Mouse (Mus musculus): ENCODE data around the gene Ms4a4d.
A peak's percentile ranks its signal among the peaks of the same experiment; 100 is the strongest.
"Not testable (repeated sequence)": the region's sequence is repeated elsewhere in the genome, so short reads cannot be mapped to it uniquely, and the experiment has no call there.

Gene Ms4a4d

DNA sequence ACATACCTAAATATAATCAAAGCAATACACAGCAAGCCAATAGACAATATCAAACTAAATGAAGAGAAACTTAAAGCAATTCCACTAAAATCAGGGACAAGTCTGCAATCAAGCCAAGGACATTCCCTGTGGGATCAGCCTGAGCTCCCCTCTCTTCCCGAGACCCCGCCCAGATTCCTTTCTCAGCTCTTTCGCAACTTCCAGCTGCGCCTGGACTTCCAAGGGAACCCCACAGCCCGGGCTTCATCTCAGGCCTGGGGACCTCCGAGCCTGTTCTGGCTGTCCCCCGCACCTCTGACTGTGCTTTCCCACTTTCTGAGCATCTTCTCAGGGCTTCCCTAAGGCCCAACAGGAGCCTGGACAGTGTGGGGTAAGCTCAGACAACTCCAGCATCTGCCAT lies at the start of gene Ms4a4d:
Gene Ms4a4d (plus strand): TSS at position 209 of the 400 bp plus-strand sequence.
- DNase-seq (ENCODE audit: low read depth) = no peak

DNA sequence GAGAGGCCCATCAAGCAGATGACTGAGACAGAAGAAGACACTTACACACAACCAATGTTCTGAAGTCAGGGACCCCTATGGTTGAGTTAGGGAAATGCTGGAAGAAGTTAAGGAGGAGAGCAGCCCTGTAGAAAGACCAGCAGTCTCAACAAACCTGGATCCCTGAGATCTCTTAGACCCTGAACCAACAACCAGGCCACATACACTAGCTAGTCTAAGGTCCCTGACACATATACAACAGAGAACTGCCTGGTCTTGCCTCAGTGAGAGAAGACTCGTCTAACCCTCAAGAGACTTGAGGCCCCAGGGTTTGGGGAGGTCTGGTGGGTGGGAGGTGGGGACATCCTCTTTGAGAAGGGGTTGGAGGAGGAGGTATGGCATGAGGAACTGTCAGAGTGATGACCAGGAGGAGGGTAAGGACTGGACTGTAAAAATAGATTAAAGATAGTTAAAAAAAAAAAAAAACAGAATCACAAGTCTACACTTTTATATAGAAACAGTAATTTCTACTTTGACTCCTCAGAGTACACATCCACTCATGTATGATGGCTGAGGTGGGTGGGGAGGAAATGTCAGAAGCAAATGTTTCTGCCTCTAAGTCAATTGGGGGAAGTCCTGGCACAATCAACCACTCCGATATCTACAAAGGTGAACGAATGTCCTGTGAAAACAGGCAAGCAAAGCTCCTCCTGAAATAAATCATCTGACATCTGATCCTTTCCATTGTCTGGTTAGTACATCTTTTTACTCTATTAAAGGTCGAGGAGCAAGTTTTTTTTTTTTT lies 45.0 kb upstream of the Ms4a4d start:
- DNase-seq (ENCODE audit: low read depth) = peak; percentile 87

DNA sequence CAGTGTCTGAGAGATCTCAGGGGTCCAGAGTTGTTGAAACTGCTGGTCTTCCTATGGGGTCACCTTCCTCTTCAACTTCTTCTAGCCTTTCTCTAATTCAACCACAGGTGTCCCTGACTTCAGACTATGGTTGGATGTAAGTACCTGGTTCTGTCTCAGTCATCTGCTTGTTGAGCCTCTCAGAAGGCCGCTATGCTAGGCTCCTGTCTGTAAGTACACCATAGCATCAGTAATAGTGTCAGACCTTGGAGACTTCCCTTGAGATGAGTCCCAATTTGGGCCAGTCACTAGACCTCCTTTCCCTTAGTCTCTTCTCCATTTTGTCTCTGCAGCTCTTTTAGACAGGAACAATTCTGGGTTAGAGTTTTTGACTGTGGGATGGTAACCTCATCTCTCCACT lies 43.9 kb upstream of the Ms4a4d start:
- DNase-seq (ENCODE audit: low read depth) = no peak

DNA sequence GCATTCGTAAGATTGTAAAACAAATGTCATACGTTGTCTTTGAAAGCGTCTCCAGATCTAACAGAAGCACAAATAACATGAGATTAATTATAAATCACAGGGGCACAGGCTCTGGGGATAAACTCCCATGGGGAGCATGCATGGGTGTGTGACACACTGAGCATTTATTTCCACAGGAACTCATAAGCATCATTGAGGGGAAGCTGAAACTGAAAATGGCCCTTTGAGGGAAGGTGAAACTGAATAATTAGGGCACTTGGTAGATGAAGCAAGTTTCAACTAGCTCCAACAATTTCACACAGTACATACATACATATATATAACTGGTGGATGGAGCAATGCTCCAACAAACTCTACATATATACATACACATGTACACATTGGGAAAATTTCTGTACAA lies 42.1 kb upstream of the Ms4a4d start:
- DNase-seq (ENCODE audit: low read depth) = peak; percentile 90

DNA sequence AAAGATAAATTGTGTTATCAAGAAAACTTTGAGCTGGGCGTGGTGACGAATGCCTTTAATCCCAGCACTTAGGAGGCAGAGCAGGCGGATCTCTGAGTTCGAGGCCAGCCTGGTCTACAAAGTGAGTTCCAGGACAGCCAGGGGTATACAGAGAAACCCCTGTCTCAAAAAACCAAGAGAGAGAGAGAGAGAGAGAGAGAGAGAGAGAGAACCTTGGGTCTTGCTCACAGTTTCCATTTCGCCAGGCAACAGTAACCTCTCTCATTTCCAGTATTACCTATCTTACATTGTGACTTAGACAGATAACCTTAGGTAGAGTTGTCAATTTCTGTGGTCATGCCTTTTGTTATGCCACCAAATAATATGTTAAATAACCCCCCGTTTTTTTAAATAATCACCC lies 40.2 kb upstream of the Ms4a4d start:
- peak; percentile 82 for DNase-seq (ENCODE audit: low read depth)

- peak; percentile 79 for DNase-seq (ENCODE audit: low read depth)
Observed at GRCm38 (mm10) chr19:11497300-11497699, 39.3 kb upstream of the Ms4a4d start.

GRCm38 (mm10) chr19:11500796-11501195 lies 35.8 kb upstream of the Ms4a4d start:
- DNase-seq (ENCODE audit: low read depth) = peak; percentile 70

GRCm38 (mm10) chr19:11501326-11501725 lies 35.3 kb upstream of the Ms4a4d start:
- DNase-seq (ENCODE audit: low read depth) = peak; percentile 77

- DNase-seq (ENCODE audit: low read depth) = peak; percentile 68
Observed at GRCm38 (mm10) chr19:11504857-11505256, 31.7 kb upstream of the Ms4a4d start.

DNA sequence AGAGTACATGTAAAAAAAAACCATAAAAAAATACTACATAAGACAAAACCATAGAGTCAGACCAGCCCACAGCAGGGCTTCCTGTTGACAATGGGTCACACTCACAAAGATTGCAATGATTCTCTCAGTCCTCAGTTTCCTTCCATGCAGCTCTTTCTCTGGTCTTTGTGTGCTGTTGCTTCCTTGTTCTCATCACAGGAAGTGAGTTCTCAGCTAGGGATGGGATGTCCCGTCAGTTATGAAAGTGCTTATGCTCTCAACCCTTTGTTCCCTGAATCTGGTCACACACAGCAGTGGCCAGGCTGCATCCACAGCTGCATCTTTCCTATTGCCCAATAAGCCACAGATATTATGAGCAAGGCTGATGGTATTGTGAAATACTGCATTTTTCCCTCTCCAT lies 23.1 kb upstream of the Ms4a4d start:
- DNase-seq (ENCODE audit: low read depth) = peak; percentile 80

DNA sequence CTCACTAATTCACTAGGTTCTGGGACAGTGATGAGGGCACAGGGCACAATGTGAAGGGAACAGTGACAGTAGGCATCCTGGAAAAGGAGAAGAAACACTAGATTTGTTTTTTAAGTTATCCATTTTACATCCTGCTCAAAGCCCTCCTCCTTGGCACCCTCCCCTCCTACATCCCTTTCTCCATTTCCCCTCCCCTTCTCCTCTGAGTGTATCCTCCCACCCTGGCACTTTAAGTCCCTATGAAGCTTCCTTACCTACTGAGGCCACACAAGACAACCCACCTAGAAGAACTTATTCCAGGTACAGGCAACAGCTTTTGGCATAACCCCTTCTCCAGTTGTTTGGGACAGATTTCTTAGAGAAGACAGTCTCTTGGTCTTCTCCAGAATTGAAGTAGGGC lies 20.4 kb upstream of the Ms4a4d start, which contains the start of gene Ms4a6b:
Gene Ms4a6b (plus strand): TSS at position 267 of the 400 bp plus-strand sequence.
- no peak for DNase-seq (ENCODE audit: low read depth)

GRCm38 (mm10) chr19:11516845-11517244 lies 19.8 kb upstream of the Ms4a4d start:
- DNase-seq (ENCODE audit: low read depth) = peak; percentile 91

DNA sequence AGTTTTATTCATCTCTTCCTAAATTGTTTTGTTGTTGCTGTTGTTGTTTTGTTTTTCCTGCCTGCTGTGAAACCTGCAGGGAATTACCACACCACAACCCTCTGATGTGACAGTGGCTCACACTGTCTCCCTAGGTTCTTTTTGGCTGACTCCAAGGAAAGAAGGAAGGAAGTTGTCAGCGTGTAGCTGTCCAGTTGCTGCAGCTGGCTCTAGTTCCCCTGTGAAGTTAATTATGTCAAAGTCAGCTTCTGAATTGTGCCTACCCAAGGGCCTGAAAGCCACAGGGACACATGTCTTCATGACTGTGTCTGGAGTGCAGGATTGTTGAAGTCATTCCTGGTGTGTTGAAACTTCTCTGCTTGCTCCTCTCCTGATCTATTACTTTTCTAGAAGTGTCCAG lies 19.2 kb upstream of the Ms4a4d start:
- not testable (repeated sequence) for DNase-seq (ENCODE audit: low read depth)

DNA sequence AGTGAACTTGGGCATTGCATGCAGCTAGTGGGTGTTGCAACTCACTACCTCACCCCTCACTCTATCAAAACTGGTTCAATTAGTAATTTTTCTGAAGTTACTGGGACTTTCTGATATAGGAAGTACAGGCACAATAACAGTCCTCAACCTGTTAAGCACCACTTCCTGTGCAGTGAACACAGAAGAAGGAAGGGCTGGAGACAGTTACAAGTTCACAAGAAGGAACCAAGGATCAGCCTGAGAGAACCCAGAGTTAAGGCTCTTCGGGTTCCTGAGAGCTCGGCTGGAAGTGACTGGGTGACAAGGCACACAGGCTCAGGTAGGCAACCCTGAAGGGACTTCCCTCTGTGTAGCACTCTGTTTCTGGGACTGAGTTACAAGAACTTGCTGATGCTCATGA lies 18.2 kb upstream of the Ms4a4d start:
- DNase-seq (ENCODE audit: low read depth) = peak; percentile 77

GRCm38 (mm10) chr19:11520146-11520545 lies 16.5 kb upstream of the Ms4a4d start:
- DNase-seq (ENCODE audit: low read depth) = peak; percentile 56

GRCm38 (mm10) chr19:11533421-11533820 lies 3.2 kb upstream of the Ms4a4d start:
- DNase-seq (ENCODE audit: low read depth) = peak; percentile 33

DNA sequence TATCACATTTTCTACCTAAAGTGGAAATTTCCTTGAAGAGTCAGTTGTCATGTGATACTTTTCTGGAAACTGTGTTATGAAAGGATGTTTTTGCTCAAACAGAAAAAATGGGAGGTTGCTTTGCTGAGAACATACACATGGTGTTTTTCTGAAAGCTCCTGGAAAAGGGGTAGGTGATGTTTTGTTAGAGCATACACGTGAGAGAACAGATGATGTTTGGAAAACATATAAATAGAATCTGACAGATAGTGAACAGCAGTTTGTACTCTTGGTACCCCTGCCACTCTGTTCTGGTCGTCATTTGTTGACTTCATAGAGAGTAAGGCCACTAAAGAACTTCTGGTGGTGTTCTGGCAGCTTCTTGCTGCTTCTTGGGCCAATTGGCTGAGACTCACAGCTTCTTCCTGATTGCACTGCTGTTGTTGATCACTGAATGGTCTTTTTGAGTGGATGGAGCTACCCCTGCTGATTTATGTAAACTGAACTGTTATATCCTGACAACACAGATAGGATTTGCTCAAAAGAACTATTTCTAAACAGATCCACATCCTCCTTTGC lies 2.6 kb upstream of the Ms4a4d start:
- peak; percentile 43 for DNase-seq (ENCODE audit: low read depth)

DNA sequence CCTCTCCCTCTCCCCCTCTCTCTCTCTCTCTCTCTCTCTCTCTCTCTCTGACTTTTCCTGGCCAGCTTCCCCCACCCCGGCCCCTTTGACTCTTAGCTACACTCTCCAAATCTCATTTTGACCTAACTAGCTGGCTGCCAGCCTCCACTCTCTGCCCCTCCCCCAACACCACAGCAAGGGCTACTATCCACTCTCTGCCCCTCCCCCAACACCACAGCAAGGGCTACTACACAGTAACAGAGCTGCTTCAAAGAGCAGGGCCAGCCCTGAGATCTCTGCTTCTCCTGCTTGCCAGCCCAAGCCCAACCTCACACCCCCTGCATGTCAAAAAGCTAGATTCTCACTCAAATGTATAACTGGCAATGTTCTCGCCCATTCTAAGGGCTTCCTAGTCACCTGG lies 735 bp downstream of the Ms4a4d start:
- peak; percentile 41 for DNase-seq (ENCODE audit: low read depth)

DNA sequence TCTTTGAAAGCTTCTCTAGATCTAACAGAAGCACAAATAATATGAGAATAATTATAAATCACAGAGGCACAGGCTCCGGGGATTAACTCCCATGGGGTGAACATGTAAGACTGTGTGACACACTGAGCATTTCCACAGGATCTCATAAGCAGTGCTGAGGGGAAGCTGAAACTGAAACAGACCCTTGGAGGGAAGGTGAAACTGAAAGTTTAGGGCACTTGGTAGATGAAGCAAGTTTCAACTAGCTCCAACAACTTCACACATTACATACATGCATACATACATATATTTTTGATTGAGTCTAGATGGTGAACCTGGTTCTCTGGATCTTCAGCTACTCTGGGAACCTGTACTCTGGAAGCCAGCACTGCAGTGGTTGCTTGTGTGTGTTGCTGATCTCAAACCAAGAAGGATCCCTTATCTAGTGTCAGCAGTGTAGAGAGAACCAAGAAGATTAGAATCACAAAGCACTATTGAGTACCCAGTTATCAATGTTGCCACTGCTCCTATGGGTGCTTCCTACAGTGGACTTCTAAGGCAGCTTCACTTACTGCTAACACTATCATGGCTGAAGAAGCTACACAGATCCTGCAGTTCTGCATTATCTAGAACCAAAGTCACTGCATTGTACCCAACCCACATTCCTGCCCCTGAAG lies 3.7 kb downstream of the Ms4a4d start:
- DNase-seq (ENCODE audit: low read depth) = peak; percentile 92

GRCm38 (mm10) chr19:11544383-11544782 lies 7.8 kb downstream of the Ms4a4d start:
- DNase-seq (ENCODE audit: low read depth) = peak; percentile 55

DNA sequence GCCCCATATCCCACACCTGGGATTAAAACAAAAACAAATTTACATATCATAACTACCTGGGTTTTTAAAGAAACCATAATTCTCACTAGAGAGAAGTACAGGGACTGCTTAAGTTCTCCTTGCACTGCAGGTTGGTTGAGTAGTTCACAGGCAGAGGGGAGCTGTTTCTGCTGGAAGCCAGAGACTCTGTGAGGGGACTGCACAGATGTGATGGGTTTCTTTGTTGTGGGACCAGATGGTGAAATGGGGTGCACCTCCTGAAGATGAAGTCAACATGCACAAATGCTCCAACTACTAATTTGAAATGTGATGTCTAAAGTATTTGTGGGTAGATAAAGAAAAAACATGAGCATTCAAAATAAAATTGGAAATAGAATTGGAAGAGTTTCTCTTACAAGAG lies 11.3 kb downstream of the Ms4a4d start:
- no peak for DNase-seq (ENCODE audit: low read depth)

- DNase-seq (ENCODE audit: low read depth) = no peak
Observed at GRCm38 (mm10) chr19:11554726-11555125, 18.1 kb downstream of the Ms4a4d start.

DNA sequence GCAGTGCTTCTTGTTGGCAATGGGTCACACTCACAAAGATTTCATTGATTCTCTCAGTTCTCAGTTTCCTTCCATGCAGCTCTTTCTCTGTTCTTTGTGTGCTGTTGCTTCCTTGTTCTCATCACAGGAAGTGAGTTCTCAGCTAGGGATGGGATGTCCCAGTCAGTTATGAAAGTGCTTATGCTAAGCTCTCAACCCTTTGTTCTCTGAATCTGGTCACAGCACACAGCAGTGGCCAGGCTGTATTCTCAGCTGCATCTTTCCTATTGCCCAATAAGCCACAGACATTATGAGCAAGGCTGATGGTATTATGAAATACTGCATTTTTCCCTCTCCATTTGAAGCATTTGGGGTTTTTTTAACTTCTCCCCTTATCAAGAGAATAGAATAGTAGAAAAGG lies 23.0 kb downstream of the Ms4a4d start:
- DNase-seq (ENCODE audit: low read depth) = peak; percentile 25

All from induced T-regulatory cell, adult 2 months (primary cell).